Mouse (Mus musculus) neural tube, postnatal 0 days (tissue): ENCODE results near the gene Fam49a. TPM values are rescaled to one million over a fixed set of nuclear protein-coding genes. Genes with fewer than 3 reads are reported as not detected.

Experiments
- polyA plus RNA-seq: library from polyadenylated mRNA; unstranded; fragments of >200 nt; fragmentation: Nextera tagmentation; extraction: Ambion mirVana; gene quantifications from 2 replicates; pipeline ENCODE4 v1.2.1, GENCODE M21; 2015

The Fam49a gene
- 53.0 and 57.7 TPM in 2 replicates for polyA plus RNA-seq

GRCm38 (mm10) chr12:12261987-12262971, at the start of gene Fam49a:
TSS of gene Fam49a (plus strand) at chr12:12262139.

